Mouse (Mus musculus): ENCODE data around the gene Thy1.

Thy1 gene

GRCm38 (mm10) chr9:44033957-44034727 is 9.0 kb upstream of the Thy1 start:
- DNase-seq = no peak

GRCm38 (mm10) chr9:44037106-44037505 is 6.1 kb upstream of the Thy1 start:
- no peak for DNase-seq

- no peak for DNase-seq
Measured at GRCm38 (mm10) chr9:44041511-44042395, 1.4 kb upstream of the Thy1 start.

DNA sequence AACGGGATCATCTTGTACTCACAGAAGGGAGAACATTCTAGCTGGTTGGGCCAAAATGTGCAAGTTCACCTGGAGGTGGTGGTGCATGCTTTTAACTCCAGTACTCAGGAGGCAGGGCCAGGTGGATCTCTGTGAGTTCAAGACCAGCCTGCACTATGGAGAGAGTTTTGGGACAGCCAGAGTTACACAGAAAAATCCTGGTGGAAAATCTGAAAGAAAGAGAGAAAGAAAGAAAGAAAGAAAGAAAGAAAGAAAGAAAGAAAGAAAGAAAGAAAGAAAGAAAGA is 846 bp upstream of the Thy1 start:
- no peak for DNase-seq

DNA sequence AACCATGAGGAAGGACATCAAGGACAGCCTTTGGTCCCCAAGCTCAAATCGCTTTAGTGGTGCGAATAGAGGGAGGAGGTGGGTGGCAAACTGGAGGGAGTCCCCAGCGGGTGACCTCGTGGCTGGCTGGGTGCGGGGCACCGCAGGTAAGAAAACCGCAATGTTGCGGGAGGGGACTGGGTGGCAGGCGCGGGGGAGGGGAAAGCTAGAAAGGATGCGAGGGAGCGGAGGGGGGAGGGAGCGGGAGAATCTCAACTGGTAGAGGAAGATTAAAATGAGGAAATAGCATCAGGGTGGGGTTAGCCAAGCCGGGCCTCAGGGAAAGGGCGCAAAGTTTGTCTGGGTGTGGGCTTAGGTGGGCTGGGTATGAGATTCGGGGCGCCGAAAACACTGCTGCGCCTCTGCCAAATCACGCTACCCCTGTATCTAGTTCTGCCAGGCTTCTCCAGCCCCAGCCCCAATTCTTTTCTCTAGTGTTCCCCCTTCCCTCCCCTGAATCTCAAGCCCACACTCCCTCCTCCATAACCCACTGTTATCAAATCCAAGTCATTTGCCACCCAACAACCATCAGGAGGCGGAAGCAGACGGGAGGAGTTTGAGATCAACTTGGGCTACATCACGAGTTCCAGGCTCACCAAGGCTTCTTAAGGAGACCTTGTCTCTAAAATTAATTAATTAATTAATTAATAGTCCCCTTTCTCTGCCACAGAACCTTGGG is 683 bp downstream of the Thy1 start:
- DNase-seq = no peak

DNA sequence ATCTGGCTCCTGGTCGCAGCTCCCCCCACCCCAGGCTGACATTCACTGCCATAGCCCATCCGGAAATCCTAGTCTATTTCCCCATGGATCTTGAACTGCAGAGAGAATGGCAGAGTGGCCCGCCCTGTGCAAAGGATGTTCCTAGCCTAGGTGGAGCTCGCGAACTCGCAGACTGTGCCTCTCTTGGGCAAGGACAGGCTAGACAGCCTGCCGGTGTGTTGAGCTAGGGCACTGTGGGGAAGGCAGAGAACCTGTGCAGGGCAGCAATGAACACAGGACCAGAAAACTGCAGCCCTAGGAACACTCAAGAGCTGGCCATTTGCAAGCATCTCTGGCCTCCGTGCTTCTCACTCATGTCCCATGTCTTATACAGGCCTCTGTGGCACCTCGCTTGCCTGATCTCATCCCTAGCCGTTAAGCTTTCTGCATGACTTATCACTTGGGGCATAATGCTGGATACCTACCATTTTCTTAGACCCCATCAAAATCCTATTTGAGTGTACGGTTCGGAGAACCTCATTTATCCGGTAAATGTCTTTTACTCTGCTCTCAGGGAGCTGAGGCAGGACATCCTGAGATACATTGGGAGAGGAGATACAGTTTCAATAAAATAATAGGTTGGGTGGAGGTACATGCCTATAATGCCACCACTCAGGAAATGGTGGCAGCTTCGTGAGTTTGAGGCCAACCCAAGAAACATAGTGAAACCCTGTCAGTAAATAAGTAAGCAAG is 1.4 kb downstream of the Thy1 start:
- DNase-seq = no peak

DNA sequence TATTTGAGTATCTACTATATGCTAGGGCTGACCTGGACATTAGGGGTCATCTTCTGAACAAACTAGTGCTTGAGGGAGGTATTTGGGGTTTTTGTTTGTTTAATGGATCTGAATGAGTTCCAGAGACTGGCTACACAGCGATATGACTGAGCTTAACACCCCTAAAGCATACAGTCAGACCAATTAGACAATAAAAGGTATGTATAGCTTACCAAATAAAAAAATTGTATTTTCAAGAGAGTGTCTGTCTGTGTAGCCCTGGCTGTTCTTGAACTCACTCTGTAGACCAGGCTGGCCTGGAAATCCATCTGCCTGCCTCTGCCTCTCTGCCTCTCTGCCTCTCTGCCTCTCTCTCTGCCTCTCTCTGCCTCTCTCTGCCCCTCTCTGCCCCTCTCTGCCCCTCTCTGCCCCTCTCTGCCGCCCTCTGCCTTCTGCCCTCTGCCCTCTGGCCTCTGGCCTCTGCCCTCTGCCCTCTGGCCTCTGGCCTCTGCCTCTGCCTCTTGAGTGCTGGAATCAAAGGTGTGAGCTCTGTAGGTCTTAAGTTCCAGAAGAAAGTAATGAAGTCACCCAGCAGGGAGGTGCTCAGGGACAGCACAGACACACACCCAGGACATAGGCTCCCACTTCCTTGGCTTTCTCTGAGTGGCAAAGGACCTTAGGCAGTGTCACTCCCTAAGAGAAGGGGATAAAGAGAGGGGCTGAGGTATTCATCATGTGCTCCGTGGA is 2.1 kb downstream of the Thy1 start:
- DNase-seq = no peak

- DNase-seq = no peak
Measured at GRCm38 (mm10) chr9:44045884-44046272, 2.7 kb downstream of the Thy1 start.

DNA sequence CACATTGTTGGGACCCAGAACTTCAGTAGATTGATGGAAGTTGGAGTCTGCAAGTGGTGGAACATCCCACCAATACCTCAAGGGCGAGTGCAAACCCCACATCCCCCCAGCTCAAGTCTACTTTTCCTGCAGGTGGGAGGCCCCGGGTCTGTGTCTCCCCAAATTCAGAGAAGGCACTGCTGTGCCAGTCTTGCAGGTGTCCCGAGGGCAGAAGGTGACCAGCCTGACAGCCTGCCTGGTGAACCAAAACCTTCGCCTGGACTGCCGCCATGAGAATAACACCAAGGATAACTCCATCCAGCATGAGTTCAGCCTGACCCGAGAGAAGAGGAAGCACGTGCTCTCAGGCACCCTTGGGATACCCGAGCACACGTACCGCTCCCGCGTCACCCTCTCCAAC is 3.2 kb downstream of the Thy1 start:
- DNase-seq = no peak

DNA sequence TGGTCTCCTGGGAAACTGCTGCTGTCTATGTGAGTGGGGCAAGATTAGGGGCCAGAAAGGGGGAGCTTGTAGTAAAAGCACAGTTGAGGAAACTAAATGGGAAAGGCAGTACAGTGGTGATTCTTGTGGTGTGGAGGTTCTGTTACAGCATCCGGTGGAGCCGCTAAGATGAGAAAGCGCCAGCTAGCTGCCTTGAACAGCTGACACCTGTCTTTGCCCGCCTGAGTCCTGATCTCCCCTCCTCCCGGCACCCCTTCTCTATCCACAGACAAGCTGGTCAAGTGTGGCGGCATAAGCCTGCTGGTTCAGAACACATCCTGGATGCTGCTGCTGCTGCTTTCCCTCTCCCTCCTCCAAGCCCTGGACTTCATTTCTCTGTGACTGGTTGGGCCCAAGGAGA is 3.9 kb downstream of the Thy1 start:
- no peak for DNase-seq

DNA sequence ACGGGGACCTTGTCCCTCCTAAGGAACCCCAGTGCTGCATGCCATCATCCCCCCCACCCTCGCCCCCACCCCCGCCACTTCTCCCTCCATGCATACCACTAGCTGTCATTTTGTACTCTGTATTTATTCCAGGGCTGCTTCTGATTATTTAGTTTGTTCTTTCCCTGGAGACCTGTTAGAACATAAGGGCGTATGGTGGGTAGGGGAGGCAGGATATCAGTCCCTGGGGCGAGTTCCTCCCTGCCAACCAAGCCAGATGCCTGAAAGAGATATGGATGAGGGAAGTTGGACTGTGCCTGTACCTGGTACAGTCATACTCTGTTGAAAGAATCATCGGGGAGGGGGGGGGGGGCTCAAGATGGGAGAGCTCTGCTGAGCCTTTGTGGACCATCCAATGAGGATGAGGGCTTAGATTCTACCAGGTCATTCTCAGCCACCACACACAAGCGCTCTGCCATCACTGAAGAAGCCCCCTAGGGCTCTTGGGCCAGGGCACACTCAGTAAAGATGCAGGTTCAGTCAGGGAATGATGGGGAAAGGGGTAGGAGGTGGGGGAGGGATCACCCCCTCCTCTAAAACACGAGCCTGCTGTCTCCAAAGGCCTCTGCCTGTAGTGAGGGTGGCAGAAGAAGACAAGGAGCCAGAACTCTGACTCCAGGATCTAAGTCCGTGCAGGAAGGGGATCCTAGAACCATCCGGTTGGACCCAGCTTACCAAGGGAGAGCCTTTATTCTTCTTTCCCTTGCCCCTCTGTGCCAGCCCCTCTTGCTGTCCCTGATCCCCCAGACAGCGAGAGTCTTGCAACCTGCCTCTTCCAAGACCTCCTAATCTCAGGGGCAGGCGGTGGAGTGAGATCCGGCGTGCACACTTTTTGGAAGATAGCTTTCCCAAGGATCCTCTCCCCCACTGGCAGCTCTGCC is 4.6 kb downstream of the Thy1 start:
- no peak for DNase-seq

DNA sequence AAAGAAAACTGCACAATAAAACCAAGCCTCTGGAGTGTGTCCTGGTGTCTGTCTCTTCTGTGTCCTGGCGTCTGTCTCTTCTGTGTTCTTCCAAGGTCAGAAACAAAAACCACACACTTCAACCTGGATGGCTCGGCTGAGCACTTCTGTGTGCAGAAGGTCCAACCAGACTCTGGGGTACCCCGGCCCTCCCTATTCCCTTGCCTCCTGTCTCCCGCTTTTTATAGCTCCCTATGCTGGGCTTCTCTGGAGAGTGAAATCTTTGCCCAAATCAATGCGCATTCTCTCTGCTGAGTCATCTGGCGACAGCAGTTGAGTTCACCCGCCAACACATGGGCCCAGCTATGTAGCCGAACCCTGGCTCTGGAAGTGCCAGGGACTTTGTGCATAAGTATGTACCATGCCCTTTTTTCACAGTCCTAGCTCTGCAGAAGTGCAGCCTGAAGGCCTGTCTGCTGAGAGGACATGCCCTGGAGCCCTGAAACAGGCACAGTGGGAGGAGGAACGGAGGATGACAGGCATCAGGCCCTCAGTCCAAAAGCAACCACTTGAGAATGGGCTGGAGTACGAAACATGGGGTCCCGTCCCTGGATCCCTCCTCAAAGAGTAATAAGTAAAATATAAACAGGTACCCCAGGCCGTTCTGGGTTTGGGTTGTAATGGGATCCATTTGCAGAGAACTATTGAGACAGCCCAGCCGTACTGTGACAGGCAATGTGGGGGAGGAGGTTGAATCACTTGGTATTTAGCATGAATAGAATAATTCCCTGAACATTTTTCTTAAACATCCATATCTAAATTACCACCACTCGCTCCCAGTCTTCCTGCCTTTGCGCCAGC is 5.6 kb downstream of the Thy1 start:
- DNase-seq = no peak

DNA sequence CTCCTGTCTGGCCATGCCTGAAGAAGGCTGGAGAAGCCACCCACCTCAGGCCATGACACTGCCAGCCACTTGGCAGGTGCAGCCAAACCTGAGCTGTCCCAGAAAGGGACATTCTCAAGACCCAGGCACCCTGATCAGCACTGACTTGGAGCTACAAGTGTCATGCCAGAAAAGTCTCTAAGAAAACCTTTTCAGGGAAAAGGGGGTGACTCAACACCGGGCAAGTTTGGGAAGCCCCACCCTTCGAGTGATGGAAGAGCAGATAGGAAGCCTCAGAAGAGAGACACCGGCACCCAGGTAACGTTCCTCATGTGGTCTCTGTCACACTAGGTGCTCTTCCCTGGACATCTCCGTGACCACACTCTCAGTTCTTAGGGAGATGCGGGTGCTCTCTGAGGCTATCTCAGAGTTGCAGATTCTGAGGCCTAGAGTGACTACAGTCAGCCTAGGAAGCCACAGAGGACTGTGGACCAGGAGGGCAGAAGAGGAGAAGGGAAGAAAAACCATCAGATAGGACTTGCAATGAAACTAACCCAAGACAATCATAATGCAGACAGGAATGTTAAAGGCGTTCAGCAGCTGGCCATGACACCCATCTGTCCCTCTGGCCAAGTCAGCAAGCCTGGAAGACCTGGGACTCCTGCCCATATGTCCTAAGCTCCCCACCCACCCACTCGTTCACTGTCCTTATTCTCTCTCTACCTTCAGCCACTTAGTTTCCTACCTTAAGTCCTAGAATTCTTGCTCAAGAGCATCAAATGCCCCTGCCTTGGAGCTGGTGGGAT is 6.4 kb downstream of the Thy1 start:
- DNase-seq = no peak

- DNase-seq = no peak
Measured at GRCm38 (mm10) chr9:44052855-44053254, 9.7 kb downstream of the Thy1 start.

DNA sequence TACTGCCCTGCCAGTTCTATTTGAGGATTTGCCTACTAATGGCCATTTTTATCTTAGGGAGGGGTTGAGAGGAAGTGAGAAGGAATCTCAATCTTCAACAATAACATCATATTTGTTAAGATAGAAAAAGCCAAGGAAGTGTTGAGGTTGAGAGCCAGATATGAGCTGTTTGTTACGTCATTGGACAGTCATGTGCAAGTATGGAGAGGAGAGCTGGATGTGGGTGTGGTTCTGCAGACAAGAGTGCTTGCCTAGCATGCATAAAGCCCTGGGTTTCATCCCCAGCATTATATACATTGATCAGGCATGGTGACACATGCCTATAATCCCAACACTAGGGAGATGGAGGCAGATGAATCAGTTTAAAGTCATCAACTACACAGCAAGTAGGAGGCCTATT is 10.8 kb downstream of the Thy1 start:
- DNase-seq = no peak

DNA sequence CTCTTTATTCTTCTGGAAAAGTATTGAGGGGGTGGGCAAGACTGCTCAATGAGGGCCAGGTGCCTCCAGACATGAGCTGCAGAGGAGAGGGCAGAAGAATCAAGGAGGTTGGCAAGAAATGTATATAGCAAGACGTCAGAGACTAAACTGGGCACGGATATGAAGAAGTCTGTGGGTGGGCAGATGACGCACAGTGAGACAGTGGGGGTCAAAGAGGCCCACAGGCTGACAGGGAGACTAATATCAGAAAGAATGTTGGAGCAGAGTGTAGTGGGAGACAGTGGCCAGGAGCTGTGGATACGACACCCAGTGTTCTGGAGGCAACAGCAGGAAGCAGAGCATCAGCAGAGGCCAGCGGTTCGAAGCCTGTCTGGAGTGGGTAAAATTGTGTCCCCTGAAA is 15.4 kb downstream of the Thy1 start:
- no peak for DNase-seq

- no peak for DNase-seq
Measured at GRCm38 (mm10) chr9:44065177-44065576, 22.0 kb downstream of the Thy1 start.

GRCm38 (mm10) chr9:44066785-44067225 is 23.6 kb downstream of the Thy1 start, which contains the start of gene Usp2:
Usp2 (plus strand) TSS chr9:44067021.
- DNase-seq = peak; percentile 98 to 100

DNA sequence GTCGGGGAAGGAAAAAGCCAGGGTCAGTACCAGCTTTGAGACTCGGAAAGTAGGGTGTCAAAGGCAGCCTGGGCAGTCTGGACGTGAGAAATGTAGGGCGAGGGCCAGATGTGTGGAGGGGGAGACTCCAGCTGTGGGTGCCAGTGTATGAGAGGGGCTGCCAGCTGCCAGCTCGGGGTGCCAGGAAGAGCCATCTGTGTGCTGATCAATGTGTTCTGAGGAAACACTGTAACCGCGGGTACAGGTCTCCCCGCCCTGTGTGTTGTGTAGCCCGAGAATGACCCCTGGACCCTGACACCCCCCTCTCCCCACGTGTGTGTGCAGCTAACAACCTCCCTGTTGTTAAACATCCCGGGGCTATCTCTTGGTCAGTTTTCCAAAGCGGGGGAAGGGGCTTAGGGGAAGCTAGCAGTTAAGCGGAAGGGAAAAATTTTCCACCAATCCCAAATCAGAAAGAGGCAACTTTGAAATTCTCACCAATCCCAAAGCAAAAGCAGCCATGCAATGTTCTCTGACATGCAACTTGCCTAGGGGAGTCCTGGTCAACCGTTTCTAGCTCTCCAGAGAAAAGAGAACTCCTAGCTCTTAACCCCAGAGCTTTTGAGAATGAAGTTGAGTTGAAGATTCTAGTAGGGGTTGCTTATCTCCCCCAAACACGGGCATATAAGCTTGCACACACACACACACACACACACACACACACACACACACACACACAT is 24.2 kb downstream of the Thy1 start:
- DNase-seq = no peak

All from lung, postnatal 4 days (tissue).